Mouse (Mus musculus) common myeloid progenitor, adult 5-6 weeks (primary cell): ENCODE results near the gene Sly. TPM values are rescaled to one million over a fixed set of nuclear protein-coding genes. Genes with fewer than 3 reads are reported as not detected.
"Not testable (repeated sequence)": the region's sequence is repeated elsewhere in the genome, so short reads cannot be mapped to it uniquely, and the experiment has no call there.

Experiments
- ATAC-seq: replicated peaks from 2 replicates; pipeline ENCODE4 v1.8.0; 2016; ENCODE audit warnings: low read depth, mild to moderate bottlenecking, moderate TSS enrichment, inconsistent platforms; ENCODE audit not compliant: poor library complexity, severe bottlenecking
- total RNA-seq: library from RNA; stranded (forward); fragments of 200-1000, 187-1606 nt; gene quantifications from 2 replicates; pipeline ENCODE4 v1.2.3, GENCODE M21; 2017

Gene Sly
- total RNA-seq = not detected in 2 replicates

DNA sequence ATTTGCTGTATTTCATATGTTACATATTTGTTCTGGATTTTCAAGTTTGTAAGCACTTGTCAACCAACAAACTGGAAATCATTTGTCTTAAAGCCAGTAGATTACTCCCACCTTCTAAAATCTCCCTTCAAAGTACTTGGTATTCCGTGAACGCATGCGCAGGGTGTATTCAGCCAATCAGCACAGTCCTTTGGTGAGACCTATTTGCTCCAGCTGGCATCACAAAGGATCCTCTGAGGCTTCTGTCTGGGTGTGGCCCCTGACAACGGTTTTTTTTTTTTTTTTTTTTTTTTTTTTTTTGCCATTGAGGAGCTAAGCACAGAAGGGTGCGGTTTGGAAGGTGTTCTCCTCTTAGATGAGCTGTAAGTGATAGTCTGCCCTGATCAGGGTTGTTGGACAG, at the start of gene Sly:
Gene Sly (plus strand): TSS at position 301 of the 400 bp plus-strand sequence.
- not testable (repeated sequence) for ATAC-seq
